Mouse (Mus musculus): ENCODE results near the gene Samd4b.

DNA sequence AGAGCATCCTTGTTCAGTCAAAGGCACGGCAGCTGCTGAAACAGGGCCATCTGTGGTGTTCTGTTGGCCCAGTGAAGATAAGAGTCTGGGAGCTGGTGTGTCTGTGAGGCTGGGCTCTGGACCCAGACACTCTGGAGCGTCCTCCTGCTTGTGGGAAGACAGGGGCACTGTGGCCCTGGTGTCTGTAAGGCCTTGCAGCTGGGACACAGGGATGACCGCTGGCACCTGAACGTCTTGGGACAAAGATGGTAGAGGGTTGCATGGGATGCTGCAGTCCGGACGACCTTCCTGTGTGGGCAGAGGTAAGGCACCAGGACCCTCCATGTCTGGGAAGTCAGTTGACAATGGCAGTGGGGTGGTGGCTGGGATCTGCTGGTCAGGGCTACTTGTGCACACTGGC, 237.7 kb downstream of the Samd4b start:
- TF ChIP-seq CTCF (IDR thresholded peaks at IDR 0.05; ENCODE audit: low read depth): no peak
- no peak for TF ChIP-seq EP300 (IDR thresholded peaks at IDR 0.05; ENCODE audit: low read depth)

All from heart, postnatal 0 days (tissue).